Mouse (Mus musculus): ENCODE data around the gene Cep131.

- TF ChIP-seq TCF12 (IDR thresholded peaks at IDR 0.05; ENCODE audit: insufficient read depth, poor library complexity, severe bottlenecking) = no peak
- no peak for TF ChIP-seq USF1 (IDR thresholded peaks at IDR 0.05; ENCODE audit: low read depth)
- no peak for TF ChIP-seq MYOD1 (IDR thresholded peaks at IDR 0.05; ENCODE audit: control insufficient read depth in 1 of 3, insufficient read length in 2 of 3, low read depth in 2 of 3)
- TF ChIP-seq POLR2A (IDR thresholded peaks at IDR 0.05; ENCODE audit: insufficient read length, low read depth) = no peak
- no peak for TF ChIP-seq MAX (IDR thresholded peaks at IDR 0.05; ENCODE audit: low read depth)
- no peak for TF ChIP-seq CEBPB (IDR thresholded peaks at IDR 0.05; ENCODE audit: insufficient read depth, poor library complexity, severe bottlenecking)
- TF ChIP-seq E2F4 (IDR thresholded peaks at IDR 0.05; ENCODE audit: insufficient read depth) = no peak
- TF ChIP-seq MYOG (IDR thresholded peaks at IDR 0.05; ENCODE audit: control insufficient read depth in 1 of 3, insufficient read depth in 1 of 3, insufficient read length in 2 of 3, low read depth in 2 of 3) = no peak
- no peak for TF ChIP-seq POLR2AphosphoS2 (IDR thresholded peaks at IDR 0.05; ENCODE audit: insufficient read length, low read depth)
- TF ChIP-seq REST (IDR thresholded peaks at IDR 0.05; ENCODE audit: insufficient read depth, insufficient read length) = no peak
- no peak for TF ChIP-seq SRF (IDR thresholded peaks at IDR 0.05; ENCODE audit: control insufficient read depth, insufficient read length, low read depth)
These were observed 10.4 kb downstream of the Cep131 start for GRCm38 (mm10) chr11:120076191-120076590.
